Mouse (Mus musculus) layer of hippocampus, postnatal 25 days (tissue): ENCODE data around the gene Sec14l2. TPM values are rescaled to one million over a fixed set of nuclear protein-coding genes. Genes with fewer than 3 reads are reported as not detected.

Experiments
- DNase-seq, 2 experiments: peaks; one replicate each; pipeline ENCODE4 v3.0.0; 2022; ENCODE audit warnings: mixed read lengths in 2 of 2, low spot score in 1 of 2; ENCODE audit errors: extremely low spot score in 1 of 2
- total RNA-seq, 2 experiments: library from RNA; stranded (reverse); gene quantifications; 2 replicates each; pipeline ENCODE4 v1.2.3; 2021

Gene Sec14l2
- total RNA-seq = 10 to 100 TPM; 57.2 to 59.4 TPM

GRCm38 (mm10) chr11:4122742-4123579, at the start of gene Sec14l2:
TSS of gene Sec14l2 (minus strand) at chr11:4123415.
- no peak for DNase-seq

GRCm38 (mm10) chr11:4166467-4167090, 43.4 kb upstream of the Sec14l2 start:
- no peak for DNase-seq

DNA sequence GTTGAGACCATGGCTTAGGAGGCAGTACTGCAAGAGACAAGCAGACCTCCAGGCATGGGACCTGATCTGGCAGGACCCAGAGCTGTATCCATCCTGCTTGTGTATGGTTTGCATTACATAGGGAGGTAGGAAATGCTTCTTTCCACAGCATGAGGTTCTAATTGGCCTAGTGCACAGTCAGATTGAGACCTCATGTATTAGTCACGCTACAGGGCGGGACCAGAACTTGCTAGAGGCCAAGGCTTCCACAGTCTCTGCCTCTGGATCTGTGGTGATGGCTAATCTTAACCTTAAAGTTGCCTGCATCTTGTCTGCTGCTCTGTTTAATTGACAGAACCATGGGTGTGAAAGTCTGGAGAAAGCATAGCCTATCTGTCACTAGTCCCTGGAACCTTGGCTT, 41.5 kb upstream of the Sec14l2 start:
- DNase-seq = no peak

DNA sequence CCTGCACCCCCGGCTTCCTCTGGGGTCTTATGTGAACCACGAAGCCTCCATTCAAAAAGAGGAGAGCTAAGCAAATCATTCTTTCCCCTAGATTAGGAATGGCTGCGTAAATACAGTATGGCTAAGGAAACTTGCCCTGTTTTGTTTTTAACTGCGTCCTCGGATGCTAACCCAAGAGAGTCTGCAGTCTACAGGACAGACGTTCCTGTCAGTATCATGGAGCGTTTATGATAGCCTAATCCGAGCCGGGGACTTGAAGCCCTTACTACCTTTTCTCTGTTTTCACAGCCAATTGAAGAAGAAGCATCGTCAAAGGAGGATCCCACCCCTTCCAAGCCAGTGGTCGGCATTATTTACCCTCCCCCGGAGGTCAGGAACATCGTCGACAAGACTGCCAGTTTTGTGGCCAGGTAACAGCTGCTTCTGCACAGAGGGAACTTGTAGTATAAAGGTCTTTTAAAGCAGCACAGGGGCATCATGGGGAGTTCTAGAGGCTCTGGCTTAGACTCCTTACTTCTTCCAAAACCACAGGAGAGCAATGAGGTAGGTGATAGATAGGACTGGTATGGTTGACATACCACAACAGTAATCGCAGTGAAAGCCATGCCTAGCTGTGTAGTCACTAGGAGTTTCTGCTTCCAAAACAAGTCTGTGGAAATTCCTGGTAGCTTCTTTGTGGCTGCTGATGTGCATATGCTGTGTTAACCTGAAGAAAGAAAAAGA, 37.7 kb upstream of the Sec14l2 start:
- no peak for DNase-seq

GRCm38 (mm10) chr11:4159808-4160708, 36.8 kb upstream of the Sec14l2 start, which contains the start of the genes Ccdc157 and Sf3a1:
TSS of gene Ccdc157 (minus strand) at chr11:4160293.
TSS of gene Sf3a1 (plus strand) at chr11:4160350.
- peak; percentile 86 to 87 for DNase-seq

DNA sequence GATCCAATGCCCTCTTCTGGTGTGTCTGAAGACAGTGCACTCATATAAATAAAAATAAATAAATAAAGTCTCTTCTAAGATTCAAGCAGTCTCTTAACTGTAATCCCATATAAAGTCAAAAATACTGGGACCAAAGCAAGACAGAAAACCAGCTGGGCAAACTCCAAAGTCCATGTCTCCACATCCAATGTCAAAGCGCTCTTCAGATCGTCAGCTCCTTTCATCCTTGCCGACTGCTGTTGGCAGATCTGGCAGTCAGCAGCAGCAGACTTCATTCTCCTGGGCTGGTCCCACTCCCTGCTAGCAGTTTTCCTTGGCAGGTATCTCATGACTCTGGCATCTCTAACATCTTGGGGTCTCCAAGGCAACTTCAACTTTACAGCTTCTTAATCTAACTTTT, 35.5 kb upstream of the Sec14l2 start:
- DNase-seq = no peak

DNA sequence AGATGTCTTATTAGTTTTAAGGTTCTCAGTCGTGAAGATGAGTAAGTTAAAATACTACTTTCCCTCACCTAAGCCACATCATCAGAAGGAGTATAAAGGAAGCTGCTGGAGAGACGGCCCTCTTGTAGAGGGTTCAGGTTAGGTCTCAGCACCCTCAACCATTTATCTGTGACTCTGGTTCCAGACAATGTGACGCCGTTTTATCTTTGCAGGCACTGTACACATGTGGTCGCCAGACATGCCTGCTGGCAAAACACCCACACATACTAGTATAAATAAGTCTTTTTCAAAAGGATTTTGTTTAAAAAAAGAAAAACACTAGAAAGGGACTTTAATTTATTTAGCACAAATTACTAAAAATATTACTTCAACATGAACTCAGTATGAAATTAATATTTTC, 32.4 kb upstream of the Sec14l2 start:
- DNase-seq = no peak

DNA sequence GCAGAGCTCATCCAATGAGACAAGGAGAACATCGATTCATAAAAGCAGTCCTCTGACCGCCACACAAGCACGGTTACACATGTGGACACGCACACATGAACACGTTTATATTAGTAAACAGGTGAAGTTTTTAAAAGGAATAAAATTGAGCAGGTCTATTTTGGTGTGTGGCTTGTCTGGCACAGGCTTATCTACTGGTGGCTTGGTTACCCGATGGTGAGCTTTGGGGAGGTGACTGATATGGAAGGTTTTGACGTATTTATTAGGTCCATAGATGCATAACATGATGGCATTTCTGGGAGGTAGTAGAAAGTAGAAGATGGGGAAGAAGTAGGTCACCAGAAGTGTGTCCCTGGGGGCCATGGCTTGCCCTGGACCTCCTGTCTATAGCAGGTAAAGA, 30.5 kb upstream of the Sec14l2 start:
- DNase-seq = no peak

GRCm38 (mm10) chr11:4149886-4150285, 26.7 kb upstream of the Sec14l2 start:
- no peak for DNase-seq

GRCm38 (mm10) chr11:4148536-4149156, 25.4 kb upstream of the Sec14l2 start:
- DNase-seq = no peak

DNA sequence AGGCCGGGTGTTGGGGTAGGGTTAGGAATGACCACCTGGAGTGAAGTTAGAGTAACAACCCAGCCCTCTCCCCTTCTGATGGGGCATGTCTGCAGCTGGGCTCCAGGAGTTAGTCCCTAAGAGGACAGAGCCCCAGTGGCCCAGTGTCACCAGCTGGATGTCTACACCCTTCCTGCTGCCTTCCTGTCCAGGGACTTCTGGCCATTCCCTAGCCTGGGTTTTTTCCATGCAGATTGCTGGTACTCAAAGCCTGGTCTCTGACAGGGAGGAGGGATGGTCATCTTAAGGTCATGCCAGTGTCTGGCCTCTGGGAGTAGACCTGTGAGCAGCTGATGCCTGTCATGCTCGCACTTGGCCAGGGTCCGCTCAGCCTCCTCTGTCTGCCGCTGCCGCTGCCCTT, 24.9 kb upstream of the Sec14l2 start:
- DNase-seq = no peak

- DNase-seq = no peak
These were observed 23.9 kb upstream of the Sec14l2 start for GRCm38 (mm10) chr11:4147098-4147497.

DNA sequence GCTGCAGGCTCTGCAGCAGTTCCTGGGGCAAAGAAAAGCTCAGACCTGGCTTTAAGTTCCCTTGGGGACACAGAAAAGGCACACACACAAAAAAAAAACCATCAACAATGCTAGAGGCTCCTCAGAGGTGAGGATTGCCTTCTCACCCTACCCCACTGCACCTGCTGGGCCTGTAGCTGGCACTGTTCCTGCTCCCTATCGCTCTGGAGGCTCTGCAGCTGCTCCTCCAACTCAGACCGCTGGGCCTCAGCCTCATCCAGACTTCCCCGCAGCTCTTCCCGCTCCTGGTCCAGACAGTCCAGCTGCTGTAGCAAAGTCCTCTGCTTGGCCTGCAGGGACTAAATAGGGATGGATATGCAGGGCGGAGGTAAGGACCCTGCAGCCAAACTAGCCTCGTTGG, 23.2 kb upstream of the Sec14l2 start:
- DNase-seq = no peak

GRCm38 (mm10) chr11:4143281-4144062, 20.3 kb upstream of the Sec14l2 start:
- DNase-seq = no peak

GRCm38 (mm10) chr11:4142352-4142751, 19.1 kb upstream of the Sec14l2 start:
- DNase-seq = no peak

DNA sequence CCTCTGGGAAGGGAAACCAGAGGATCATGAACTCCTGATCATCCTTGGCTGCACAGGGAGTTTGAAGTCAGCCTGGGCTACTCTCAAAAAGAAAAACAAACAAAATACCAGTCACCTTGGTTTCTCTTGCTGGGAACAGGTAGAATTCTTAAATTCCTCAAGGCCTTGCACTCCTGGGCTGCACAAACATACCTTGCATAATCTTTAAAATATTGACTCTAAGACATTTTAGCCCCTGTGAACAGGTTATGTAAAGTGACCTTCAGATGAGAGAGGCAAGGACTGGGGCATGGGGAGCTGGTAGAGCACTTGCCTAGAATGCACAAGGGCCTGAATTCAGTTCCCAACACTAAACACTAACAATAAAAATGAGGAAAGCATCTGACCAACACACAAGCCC, 18.3 kb upstream of the Sec14l2 start:
- no peak for DNase-seq

DNA sequence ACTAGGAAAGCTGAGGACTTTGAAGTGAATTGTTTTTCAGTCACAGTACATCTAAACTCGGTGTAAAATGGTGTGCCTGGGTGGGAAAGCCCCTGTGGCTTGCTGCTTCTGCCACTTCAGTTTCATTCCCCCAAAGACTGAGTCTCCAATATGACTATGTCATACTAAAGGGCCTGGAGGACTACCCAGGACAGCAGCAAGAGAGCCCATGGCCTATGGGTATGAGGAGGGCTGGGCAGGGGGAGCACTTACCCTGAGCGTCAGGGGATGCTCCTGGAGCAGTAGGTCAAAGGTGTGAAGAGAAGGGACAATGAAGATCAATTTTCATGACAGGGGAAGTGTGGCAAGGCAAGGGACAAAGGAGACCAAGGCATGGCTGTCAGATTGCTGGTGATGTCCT, 15.7 kb upstream of the Sec14l2 start:
- DNase-seq = no peak

GRCm38 (mm10) chr11:4134986-4135935, 12.0 kb upstream of the Sec14l2 start, which contains the start of gene Rnf215:
TSS of gene Rnf215 (plus strand) at chr11:4135202.
- peak; percentile 86 to 95 for DNase-seq
